Mouse (Mus musculus) retina, postnatal 7 days (tissue): ENCODE results near the gene Rbfox1.

Source experiments
- DNase-seq: peaks from one replicate; pipeline ENCODE4 v3.0.0-alpha.2; 2012; ENCODE audit warnings: low read depth, low spot score

The Rbfox1 gene

DNA sequence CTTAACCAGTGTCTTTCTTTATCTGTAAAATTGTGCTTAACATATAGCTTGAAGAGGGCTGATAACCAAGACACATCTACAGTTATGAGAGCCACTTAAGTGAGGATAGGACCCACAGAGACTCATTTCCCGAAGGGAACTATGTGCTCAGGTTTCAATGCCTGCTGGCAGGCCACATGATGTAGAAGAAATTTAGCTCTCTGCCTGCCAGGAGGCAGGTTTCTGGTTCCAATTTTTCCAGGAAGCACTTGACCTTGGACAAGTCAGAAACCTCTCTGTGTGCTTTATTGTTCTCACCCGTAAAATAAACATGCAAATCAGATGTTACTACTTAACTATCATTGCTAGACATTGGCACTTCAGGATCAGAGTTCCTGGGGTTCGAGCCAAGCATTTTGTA, 1033.5 kb downstream of the Rbfox1 start:
- no peak for DNase-seq

DNA sequence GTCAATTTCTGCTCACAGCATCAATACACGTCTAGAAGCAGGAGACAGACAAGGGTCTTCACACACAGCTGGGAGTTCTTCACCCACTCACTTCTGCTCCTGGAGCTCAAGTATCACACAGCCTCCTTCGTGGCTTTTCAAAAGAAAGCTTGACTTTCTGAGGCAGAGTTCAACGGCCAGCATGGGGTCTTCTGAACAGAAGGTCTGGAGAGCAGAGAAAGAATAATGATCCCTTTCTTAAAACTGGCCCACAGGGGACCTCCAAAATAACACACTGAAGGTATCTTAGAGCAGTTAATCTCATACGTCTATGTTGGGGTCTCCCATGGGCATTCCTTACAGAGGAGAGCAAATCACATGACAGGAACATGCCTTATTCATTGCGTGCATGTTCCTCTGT, 1034.5 kb downstream of the Rbfox1 start:
- DNase-seq, result no peak

DNA sequence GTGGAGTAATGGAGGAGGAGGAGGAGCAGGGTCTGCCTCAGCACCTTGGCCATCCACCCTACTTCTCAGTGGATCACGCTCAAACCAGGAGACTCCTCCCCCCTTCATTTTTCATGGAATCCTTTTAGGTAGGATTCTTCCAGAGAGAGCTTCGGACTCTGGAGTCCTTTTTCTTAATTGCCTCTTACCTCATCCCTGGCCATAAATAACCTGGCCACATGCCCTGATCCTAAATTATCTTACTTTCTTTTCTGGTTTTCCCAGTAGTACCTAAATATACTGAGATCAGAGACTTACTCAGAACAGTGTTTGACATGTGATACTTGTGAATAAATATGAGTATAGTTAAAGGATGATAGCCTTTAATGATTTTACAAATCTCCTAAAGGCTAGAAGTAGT, 1042.5 kb downstream of the Rbfox1 start:
- DNase-seq, result no peak

DNA sequence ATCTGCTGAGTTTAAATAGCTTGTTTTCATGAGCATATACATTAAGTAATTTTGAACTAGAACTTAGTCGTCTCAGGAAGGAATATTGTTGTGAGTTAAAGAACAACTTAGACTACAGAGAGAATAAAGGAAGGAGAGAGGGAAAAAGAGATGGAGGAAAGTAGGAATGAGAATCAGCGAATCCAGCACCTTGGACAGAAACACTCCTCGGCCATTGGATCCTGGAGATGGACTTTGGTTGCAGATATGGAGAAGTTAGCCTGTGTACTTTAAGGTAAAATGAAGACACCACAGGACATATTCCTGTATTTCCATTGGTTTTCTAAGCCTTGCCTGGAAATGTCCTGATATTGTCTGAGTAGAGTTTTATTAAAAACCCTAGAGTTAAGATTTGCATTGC, 1045.6 kb downstream of the Rbfox1 start:
- DNase-seq, result no peak

DNA sequence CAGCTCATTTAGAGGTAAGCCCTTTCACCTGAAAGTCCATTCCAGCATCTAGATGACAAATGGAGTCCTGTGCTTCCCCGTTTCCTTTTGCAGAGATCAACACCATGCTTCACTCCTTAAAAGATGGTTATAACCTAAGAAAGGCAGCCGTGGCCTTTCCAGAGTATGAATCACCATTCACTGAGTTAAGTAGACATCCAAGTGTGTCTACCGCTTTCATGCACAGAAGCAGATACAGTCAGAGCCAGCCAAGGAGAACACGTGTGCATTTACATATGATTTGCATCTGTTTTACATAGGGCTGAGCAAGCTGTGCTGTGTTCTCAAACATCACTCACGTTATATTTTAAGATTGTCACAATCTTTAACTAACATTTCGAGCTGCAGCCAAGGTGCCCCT, 1061.0 kb downstream of the Rbfox1 start:
- no peak for DNase-seq

DNA sequence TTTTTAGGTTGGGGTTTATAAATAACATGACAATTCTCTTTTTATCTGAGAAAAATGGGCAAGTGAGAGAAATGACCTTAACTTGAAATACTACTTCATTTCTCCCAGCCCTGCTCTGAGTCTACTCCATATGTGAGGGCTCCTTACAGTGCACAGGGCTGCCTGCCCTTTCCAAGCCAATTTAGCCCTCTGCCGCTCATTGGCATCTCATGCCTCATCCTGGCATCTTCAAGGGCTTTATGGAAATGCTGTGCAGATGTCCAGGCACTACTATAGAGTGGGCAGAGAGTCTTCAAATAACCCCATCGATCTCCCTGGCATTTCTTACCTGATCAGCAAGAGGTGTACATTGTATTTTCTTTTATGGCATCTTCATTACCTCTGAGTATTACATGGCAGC, 1064.5 kb downstream of the Rbfox1 start:
- no peak for DNase-seq

DNA sequence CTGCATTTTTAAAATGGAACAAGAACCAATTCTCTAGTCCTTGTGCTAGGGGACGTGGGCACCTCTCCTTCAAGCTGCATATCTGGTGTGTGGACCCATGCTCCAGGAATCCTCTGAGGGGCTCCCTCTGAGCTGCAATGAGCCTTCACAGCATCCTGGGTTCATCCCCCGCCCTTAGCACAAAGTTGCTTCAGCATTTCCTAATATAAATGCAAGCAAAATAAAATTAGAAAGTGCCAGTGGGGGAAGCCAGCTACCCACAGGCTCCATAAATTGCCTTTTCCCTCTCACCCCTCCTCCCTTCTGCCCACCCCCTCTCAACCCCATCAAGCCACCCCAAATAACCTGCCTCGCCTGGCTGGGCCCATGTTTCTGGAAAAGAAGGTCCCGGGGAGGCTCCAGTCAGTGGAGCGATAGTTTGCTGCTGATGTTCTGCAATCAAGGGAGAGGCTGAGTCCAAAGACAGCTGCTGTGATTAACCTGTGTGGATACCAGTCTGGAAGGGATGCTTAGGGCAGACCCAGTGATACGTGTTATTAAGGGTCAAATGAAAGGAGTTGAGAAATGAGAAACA, 1070.0 kb downstream of the Rbfox1 start:
- DNase-seq, result no peak

DNA sequence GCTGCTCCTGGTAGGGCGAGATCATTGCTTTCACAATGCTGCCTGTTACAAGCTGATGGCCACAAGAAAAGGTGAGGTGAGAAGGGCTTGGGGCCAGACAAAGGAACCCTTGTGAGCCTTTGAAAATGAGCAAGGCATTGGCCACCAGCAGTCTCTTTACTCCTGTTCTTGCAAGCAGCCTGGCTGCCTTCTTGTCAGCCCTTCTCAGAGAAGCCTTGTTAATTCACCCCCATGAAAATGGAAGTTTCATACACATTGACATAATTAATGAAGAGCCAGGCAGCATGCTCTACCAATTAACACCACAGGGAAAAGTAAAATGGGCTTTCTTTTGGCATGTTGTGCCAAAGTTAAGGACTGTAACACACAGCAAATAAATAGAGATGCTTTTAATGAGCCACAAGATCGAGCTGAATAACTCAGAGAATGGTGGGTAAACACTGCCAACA, 1076.8 kb downstream of the Rbfox1 start:
- no peak for DNase-seq

DNA sequence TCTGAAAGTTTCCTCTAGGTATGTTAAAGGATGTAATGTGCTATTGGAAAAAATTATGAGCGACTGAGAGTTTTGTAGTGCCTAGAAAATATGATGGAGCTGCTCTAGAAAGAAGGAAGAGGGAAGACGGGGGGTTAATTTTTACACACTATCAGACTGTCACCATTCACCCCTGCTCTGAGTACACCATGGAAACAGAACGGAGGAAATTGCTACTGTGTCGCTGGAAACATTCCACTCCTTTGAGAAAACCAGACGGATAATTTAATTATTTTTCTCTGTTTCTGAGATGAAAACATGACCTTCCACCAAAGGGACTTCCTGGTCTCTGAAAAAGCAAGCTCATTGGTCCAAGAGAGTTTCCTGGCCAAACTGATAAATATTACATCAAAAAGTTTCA, 1077.4 kb downstream of the Rbfox1 start:
- DNase-seq, result no peak

DNA sequence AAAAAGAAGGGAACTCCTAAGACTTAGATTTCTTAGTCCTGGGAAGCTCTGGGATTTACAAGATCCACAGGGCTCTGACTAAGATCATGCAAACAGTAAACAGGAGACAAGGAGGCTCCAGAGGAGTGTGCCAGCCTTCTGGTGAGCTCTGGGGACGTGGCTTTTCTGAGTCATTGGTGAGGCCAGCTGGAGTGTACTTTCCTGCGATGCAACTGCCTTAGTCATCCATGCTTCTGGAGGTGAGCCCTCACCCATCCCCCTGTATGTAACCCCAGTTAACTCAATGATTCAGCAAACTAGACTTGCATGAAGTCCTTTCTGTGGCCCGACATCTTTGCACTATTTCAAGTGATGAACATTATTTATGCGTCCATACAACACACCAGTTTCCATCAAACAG, 1078.4 kb downstream of the Rbfox1 start:
- DNase-seq, result no peak

DNA sequence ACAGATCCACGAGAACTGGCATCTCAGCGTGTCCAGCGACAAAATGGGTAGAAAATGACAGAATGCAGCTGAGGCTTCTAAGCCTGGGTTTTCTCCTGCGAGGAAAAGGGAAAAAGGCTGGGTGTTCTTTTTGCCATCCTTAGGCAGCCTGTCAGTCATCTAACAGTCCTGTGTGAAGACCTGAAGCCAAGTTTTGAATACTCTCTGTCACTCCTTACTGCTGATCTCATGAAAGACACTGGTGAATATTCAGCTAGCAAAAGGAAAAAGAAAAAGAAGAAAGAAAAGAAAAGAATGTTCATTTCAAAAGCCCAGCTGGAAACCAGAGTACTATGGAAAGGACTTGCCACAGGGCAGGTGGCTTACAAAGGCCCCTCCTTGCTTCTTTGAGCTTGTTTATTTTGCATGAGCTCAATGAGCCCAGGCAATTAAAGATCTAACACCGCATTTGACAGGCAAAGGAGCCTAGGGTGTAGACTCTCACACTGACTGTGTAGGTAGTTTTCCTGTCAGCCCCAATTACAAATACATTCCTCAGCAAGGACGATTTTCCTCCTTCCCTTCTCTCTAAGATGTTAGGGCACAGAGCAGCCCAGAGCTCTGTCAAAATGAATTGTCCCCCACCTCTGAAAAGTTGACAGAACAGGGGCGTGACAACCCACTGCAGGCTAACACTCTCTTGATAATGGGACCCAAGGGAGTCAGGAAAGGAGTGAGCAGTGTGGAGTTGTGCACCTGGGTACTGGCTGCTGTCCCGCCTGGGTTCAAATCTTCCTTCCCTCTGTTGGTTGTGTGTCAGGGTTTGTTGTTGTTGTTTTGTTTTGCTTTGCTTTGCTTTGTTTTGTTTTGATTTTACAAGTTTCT, 1079.8 kb downstream of the Rbfox1 start:
- no peak for DNase-seq

DNA sequence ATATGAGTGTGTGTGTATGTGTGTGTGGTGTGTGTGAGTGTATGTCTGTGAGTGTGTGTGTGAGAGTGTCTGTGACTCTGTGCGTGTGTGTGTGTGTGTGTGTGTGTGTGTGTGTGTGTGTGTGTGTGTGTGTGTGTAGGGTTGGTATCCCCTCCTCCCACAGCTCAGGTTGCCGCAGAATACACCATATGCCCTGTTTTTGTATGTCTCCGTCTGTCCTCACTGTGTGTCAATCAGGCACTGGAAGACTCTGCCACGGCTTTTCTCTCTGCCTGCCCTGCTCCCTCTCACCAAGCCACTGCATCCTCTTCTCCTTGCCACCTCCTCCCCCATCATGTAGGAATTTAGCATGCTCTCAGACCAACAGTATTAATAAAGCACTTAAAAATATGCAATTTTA, 1084.8 kb downstream of the Rbfox1 start:
- no peak for DNase-seq

DNA sequence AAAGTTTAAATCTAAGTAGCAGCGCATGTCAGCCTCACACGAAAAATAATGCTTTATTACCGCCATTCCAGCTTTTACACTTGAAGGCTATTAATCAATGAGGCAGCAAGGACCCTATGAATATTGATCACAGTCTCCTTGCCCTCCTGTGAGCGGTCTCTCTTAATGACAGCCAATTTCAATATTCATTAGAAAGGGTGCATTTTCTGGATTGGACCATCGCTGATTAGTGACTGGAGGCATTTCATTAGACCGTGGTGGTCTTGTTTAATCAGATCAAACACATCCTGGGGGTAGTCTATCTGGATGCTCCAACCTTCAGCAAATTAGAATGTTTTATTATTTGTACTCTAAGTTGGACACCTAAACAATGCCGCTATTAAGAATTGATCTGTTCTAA, 1091.2 kb downstream of the Rbfox1 start:
- no peak for DNase-seq

DNA sequence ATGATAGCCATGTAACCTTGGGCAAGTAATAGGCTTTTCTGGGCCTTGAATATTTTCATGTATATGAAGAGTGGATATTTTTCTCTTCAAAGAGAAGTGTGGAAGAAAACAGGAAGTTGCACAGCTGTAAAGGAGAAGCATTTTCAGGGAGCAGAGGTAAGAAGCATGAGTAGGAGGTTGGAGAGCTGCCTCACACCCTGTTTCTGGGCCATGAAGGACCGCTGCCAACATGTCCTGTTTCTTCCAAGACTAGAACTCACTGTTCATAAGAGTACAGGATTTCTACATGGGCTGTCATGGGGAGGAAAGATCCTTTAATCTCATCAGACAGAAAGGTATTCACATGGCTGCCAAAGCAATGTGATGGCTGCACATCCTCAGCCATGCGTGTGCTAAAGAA, 1098.8 kb downstream of the Rbfox1 start:
- DNase-seq, result no peak

DNA sequence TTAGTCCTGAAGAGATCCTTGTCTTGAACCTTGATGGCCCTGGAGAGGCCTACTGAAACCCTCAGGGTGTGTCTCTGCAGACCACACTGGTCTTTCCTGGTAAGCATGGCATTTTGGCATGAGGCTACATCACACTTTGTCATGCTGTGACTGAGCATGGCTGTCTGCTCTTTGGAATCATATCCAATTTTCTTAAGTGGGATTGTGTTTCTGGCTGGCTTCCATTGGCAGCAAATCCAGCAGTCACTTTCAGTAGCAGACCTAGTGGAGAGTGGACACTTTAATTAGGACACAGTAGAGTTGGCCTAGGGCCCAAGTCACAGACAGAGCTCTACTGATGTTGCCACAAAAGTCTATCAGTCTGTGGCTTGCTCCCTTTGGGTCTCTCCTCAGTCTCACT, 1100.9 kb downstream of the Rbfox1 start:
- DNase-seq, result no peak

DNA sequence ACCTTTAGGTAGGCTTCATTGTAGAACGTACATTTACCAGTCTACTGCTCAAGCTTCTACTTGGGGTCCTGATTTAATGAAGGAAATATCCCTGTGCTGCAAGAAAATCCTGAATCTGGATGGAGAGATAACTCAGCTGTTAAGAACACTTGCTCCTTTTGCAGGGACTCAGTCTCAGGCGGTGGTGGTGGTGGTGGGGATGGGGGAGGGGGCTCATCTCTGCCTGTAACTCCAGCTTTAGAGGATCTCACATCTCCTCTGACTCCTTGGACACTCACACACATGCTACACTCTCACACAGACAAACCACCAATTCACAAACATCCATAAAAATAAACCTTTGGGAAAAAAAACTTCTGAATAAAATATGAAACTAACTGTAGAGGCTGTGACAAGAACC, 1101.3 kb downstream of the Rbfox1 start:
- no peak for DNase-seq

DNA sequence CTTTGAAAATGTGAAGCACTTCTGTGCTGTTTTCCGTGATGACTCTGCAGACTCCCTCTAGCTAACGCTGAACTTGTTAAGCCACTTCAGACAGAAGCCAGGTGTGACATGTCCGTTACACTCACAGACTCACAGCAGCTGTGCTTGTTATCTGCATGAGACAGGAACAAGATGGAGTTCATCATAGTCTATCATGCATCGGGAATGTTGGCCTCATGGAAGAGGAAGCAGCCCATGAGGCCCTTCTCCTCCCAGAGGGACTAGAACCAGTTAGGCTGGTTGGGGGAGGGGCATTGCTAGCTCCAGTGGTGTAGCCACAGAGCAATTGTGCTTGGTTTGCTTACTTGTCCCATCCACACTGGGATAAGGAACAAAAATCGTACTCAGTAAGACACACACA, 1107.1 kb downstream of the Rbfox1 start:
- DNase-seq, result no peak

DNA sequence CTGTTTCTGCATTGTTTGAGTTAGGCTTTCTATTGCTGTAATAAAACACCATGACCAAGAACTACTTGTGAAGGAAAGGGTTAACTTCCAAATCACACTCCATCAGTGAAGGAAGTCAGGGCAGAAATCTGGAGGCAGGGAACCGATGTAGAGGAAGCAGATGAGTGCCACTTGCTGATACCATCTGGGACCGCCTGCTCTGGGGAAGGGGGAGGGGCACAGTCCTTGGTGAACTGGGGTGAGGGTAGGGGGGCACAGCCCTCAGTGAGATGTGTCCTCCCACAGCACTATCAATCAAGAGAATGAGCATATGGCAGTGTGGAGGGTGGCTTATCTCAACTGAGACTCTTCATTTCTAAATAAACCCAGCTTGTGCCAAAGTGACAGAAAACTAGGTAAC, 1108.0 kb downstream of the Rbfox1 start:
- no peak for DNase-seq

DNA sequence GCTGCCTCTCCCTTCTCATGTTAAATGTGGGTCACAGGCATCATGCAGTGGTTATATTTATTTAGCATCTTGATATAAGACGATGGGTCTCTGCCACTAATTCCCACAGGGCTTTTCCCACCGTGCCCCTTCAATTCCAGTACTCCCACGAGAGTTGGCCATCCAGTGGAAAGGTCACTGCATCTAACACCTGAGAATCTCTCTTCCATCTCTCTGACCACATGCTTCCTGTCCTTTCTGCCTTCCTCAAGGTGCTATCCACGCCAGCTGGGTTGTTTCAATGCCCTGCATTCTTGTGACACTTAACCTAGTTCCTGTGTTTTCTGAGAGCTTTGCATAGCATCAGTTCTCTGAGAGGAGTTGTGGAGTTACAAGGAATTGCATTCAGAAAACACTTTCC, 1112.0 kb downstream of the Rbfox1 start:
- no peak for DNase-seq

DNA sequence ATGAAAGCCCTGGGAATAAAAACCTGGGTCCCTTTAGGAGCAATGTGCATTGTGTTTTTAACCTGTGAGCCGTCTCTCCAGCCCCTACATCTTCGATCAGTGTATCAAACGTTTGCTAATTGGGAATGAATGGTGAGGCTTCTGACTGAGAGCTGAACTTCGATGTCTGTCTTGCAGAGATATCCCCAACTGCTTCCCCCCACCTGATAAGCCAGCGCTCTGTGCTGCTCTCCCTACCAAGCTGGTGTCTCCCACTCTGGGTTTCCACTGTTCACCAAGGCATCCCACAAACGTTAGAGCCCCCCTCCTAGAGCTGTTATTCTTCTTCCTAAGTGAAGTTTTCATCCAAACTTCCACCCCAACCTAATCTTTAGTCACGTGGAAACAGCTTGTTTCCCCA, 1112.7 kb downstream of the Rbfox1 start:
- DNase-seq, result no peak

DNA sequence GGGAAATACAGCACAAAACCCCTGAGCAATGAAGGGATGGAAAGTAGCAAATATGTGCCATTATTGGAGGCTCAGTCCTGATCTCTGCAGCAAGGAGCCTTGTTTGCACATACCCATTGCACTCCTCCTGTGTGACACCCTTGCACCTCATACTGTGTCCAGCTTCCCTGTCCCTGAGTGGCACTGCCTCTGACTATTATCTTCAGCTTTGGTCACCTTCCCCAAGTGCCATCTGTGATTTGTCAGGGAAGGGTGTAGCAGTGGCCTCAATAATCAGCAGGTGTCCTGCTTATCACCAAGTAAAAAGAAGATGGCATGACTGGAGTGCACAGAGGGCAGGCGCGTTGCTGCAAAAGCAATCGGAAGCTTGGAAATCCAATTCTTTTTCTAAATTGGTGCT, 1119.4 kb downstream of the Rbfox1 start:
- no peak for DNase-seq

DNA sequence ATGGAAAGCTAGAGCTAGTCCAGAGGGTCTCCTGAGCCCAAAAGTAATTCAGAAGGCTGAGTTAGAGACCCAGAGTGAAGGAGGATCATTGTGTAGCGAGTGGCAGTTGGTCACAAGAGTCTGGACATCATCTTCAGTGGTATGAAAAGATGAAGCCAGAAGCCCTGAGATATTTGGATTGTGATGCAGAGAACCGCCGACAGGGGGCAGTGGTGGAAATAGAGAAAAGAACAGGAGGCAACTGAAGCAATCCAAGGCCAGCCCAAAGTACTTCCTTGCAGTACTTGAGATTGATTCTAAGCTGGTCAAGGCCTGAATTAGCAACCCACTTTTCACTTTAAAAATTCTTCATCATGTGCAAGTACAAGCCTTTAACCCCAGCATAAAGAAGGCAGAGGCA, 1120.3 kb downstream of the Rbfox1 start:
- DNase-seq, result peak; percentile 14

DNA sequence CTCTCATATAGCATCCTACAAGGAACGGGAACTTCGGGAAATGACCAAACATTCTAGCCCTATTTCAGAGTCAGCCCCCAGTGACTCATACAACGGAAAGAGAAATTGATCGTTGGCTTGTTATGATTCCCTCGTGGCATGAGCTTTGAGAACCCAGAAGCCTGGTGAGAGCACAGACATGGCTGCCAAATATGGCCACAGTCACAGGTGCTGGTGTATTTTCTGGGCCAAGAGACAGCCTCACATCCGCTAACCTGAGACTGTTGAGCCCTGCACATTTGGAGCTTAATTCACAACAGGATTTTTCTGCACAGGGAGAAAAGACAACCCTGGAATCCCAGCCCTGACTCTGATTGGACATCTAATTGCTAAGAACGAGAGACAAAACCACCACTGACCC, 1132.2 kb downstream of the Rbfox1 start:
- DNase-seq, result no peak

DNA sequence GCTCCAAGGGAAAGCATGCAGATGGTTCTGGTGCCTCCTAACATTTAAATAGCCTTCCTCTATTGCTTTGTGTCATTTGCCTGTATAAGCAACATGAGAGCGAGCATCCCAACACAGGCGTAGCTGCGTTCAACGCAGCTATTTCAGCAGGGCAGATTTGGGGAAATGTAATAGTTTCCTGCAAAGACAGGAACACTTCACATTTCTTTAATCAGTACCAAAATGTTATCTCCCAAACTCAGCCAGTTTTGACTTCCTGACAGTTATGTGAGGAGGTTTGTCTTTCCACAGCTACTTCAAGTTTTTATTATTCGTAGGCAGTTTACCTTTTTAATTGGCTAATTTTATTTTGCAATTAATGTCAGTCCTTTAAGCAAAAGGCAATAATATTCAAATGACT, 1149.1 kb downstream of the Rbfox1 start:
- DNase-seq, result no peak
